Mouse (Mus musculus): ENCODE data around the gene Lgals12.

- TF ChIP-seq CTCF (IDR thresholded peaks at IDR 0.05; ENCODE audit: low read depth) (no peak), EP300 (IDR thresholded peaks at IDR 0.05; ENCODE audit: low read depth) (no peak)
These were observed 45.5 kb downstream of the Lgals12 start for GRCm38 (mm10) chr19:7561456-7561855.
